Mouse (Mus musculus): ENCODE results near the gene Rgs19. TPM values are rescaled to one million over a fixed set of nuclear protein-coding genes. Genes with fewer than 3 reads are reported as not detected.

Gene Rgs19
- polyA plus RNA-seq, 1 experiment = 38.7 TPM

DNA sequence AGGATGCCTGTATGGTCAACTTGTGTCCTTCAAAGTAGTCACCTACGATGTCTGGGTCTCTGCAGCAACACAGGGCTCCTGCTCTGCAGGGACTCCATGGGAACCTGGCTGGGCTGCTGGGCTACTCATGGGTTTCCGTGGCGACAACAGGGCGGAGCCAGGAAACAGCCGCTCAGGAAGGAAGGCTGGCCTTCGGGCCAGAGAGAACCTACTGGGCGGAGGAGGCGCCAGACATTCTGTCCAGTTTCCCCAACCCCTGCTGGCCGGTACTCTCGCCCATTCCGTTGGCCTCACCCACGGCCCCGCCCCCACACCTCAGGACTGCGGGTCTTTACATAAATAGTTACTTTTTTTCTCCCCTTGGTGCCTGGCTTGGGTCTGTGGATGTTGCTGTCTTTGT is 18.3 kb downstream of the Rgs19 start:
- TF ChIP-seq GATA1 (IDR thresholded peaks at IDR 0.05; ENCODE audit: borderline replicate concordance, low read length) (no peak), FLI1 (IDR thresholded peaks at IDR 0.05; ENCODE audit: low read length) (no peak)

GRCm38 (mm10) chr2:181674934-181675333 is 18.8 kb downstream of the Rgs19 start:
- Histone ChIP-seq H3K36me3 (replicated peaks; ENCODE audit: low read length) (no peaks in the 10 kb centered on the region), H3K9me3 (peaks cover 8% of the 10 kb centered on the region; the same call in 1 of the 2 replicates), H3K4me3 (replicated peaks) (no peak overlapping the region), H3K4me1 (peaks cover 90% of the 10 kb centered on the region), H3K27me3 (replicated peaks) (peaks cover 51% of the 10 kb centered on the region)
- TF ChIP-seq GATA1 (IDR thresholded peaks at IDR 0.05; ENCODE audit: borderline replicate concordance, low read length) (no peak), FLI1 (IDR thresholded peaks at IDR 0.05; ENCODE audit: low read length) (no peak)

More for the DNA sequence above, 18.3 kb downstream of the Rgs19 start:
- Histone ChIP-seq H3K36me3 (replicated peaks; ENCODE audit: low read length) (no peaks in the 10 kb centered on the region), H3K4me1 (peaks cover 90% of the 10 kb centered on the region), H3K27me3 (replicated peaks) (peaks cover 47% of the 10 kb centered on the region), H3K9me3 (peaks cover 2% of the 10 kb centered on the region; the same call in 1 of the 2 replicates), H3K4me3 (replicated peaks) (peak overlapping the region; percentile 86)

- Histone ChIP-seq H3K27me3 (replicated peaks) (peaks cover 64% of the 10 kb centered on the region), H3K4me1 (peaks cover 77% of the 10 kb centered on the region), H3K9me3 (peaks cover 8% of the 10 kb centered on the region; the same call in 1 of the 2 replicates), H3K36me3 (replicated peaks; ENCODE audit: low read length) (no peaks in the 10 kb centered on the region), H3K4me3 (replicated peaks) (no peak overlapping the region)
- TF ChIP-seq GATA1 (IDR thresholded peaks at IDR 0.05; ENCODE audit: borderline replicate concordance, low read length) (no peak), FLI1 (IDR thresholded peaks at IDR 0.05; ENCODE audit: low read length) (no peak)
These were observed 20.3 kb downstream of the Rgs19 start for GRCm38 (mm10) chr2:181673501-181673900.

- Histone ChIP-seq H3K9me3 (peaks cover 11% of the 10 kb centered on the region), H3K4me3 (replicated peaks) (no peak overlapping the region), H3K27me3 (replicated peaks) (peaks cover 72% of the 10 kb centered on the region), H3K4me1 (peaks cover 62% of the 10 kb centered on the region), H3K36me3 (replicated peaks; ENCODE audit: low read length) (no peaks in the 10 kb centered on the region)
- no peak for TF ChIP-seq FLI1 (IDR thresholded peaks at IDR 0.05; ENCODE audit: low read length)
- TF ChIP-seq GATA1 (IDR thresholded peaks at IDR 0.05; ENCODE audit: borderline replicate concordance, low read length) = no peak
These were observed 21.8 kb downstream of the Rgs19 start for GRCm38 (mm10) chr2:181671984-181672383.

GRCm38 (mm10) chr2:181671326-181671725 is 22.5 kb downstream of the Rgs19 start, which contains the start of gene Sox18:
Gene Sox18 (minus strand): TSS chr2:181671640.
- H3K27me3 ChIP-seq (replicated peaks) = peaks cover 72% of the 10 kb centered on the region
- peaks cover 14% of the 10 kb centered on the region for H3K9me3 ChIP-seq
- no peaks in the 10 kb centered on the region for H3K36me3 ChIP-seq (replicated peaks; ENCODE audit: low read length)
- TF ChIP-seq FLI1 (IDR thresholded peaks at IDR 0.05; ENCODE audit: low read length) = no peak
- TF ChIP-seq GATA1 (IDR thresholded peaks at IDR 0.05; ENCODE audit: borderline replicate concordance, low read length) = no peak
- H3K4me1 ChIP-seq = peaks cover 55% of the 10 kb centered on the region
- peak within 1 kb of the TSS; percentile 81 for H3K4me3 ChIP-seq (replicated peaks)

DNA sequence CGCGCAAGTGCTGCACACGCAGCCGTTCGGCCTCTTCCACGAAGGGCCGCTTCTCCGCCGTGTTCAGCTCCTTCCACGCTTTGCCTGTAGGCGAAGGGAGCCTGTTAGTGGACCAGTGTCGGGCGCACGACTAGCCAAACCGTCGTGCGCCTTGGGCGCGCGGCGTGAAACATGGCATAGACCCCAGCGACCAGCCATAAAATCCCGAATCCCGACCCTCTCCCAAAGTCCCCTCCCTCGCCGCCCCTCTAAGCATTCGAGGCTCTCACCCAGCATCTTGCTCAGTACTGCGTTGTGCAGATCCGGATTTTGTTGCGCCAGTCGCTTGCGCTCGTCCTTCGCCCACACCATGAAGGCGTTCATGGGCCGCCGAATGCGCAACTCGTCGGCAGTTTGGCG is 22.9 kb downstream of the Rgs19 start:
- TF ChIP-seq FLI1 (IDR thresholded peaks at IDR 0.05; ENCODE audit: low read length) (no peak), GATA1 (IDR thresholded peaks at IDR 0.05; ENCODE audit: borderline replicate concordance, low read length) (no peak)
- Histone ChIP-seq H3K4me3 (replicated peaks) (peak overlapping the region; percentile 81), H3K36me3 (replicated peaks; ENCODE audit: low read length) (no peaks in the 10 kb centered on the region), H3K9me3 (peaks cover 14% of the 10 kb centered on the region), H3K27me3 (replicated peaks) (peaks cover 72% of the 10 kb centered on the region), H3K4me1 (peaks cover 51% of the 10 kb centered on the region)

DNA sequence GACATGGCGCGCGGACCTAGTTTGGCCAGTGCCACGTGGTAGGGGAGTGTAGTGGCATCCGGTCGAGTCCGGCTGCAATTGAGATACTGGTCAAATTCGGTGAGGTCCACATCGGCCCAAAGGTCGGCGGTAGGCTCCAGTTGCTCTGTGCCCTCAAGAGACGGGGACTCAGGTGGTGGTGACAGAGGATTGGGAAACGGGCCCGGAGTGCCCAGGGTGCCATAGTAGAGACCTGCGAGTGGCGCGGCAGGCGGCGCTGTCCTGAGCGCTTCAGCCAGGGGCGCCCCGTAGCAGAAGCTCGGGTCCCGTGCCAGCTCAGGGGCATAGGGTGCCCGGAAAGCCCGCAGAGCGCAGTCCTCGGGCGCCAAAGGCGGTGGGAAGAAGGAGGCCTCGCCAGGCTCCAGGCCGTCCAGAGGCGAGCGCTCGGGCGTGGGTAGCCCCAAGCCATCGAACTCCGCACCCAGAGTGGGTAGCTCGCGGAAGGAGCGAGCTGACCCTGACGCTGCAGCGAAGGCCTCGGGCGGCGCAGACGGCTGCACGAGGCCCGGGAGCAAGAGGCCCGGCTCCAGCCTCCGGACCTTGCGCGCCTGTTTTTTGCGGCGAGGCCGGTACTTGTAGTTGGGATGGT is 23.4 kb downstream of the Rgs19 start:
- TF ChIP-seq FLI1 (IDR thresholded peaks at IDR 0.05; ENCODE audit: low read length) (no peak), GATA1 (IDR thresholded peaks at IDR 0.05; ENCODE audit: borderline replicate concordance, low read length) (no peak)
- Histone ChIP-seq H3K4me3 (replicated peaks) (peak overlapping the region; percentile 53), H3K27me3 (replicated peaks) (peaks cover 72% of the 10 kb centered on the region)

DNA sequence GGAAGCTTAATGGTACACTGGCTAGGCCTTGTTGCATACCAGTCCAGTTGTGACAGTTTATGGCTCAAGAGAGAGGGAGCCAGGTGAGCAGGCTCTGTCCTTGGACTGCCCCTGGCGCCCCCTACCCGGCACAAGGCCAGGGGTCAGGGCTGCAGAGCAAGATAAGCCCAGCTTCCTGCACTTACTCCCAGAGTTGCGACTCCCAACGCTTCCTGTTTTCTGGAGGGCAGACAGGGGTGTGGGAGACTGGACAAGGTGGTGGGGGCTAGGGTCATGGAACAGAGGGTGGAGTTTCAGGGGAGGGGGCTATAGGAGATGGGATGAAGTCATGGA is 30.5 kb downstream of the Rgs19 start:
- Histone ChIP-seq H3K4me3 (replicated peaks) (peak overlapping the region; percentile 34), H3K27me3 (replicated peaks) (peaks cover 6% of the 10 kb centered on the region), H3K9me3 (peaks cover 6% of the 10 kb centered on the region), H3K36me3 (replicated peaks; ENCODE audit: low read length) (peaks cover 5% of the 10 kb centered on the region), H3K4me1 (peaks cover 57% of the 10 kb centered on the region)
- TF ChIP-seq GATA1 (IDR thresholded peaks at IDR 0.05; ENCODE audit: borderline replicate concordance, low read length) (no peak), FLI1 (IDR thresholded peaks at IDR 0.05; ENCODE audit: low read length) (no peak)

More for the DNA sequence above, 23.4 kb downstream of the Rgs19 start:
- Histone ChIP-seq H3K4me1 (peaks cover 46% of the 10 kb centered on the region), H3K9me3 (peaks cover 14% of the 10 kb centered on the region), H3K36me3 (replicated peaks; ENCODE audit: low read length) (no peaks in the 10 kb centered on the region)

DNA sequence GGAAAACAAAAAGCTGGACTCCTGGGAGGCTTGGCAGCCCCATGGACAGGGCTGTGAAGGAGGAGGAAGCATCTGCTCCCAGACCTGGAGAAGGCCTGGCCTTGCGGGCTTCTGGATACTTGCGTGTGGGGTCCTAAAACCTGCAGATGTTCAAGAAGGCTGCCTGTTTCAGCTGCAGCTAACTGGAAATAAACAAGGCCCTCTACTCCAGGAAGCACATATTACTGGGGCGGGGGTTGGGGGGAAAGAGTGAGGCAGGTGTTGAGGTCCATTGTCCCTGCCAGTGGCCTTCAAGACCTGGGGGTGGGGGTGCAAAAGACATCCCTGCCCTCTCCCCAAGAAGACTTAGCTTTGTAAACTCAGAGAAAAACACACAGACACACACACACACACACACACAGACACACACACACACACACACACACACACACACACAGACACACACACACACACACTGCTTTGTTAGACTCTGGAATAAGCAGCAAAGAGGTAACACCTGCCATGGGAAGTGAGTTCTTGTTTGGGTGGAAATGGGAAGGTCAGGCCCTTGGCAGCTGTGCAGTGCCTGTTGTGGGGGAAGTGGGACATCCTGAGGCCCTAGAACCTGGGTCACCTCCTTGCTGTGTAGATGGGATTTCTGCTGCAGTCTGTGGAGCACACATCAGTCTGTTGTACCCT is 31.0 kb downstream of the Rgs19 start:
- Histone ChIP-seq H3K4me1 (peaks cover 62% of the 10 kb centered on the region), H3K27me3 (replicated peaks) (peaks cover under 1% of the 10 kb centered on the region), H3K36me3 (replicated peaks; ENCODE audit: low read length) (peaks cover 10% of the 10 kb centered on the region), H3K4me3 (replicated peaks) (peak overlapping the region; percentile 34), H3K9me3 (peaks cover 6% of the 10 kb centered on the region)
- TF ChIP-seq FLI1 (IDR thresholded peaks at IDR 0.05; ENCODE audit: low read length) (no peak), GATA1 (IDR thresholded peaks at IDR 0.05; ENCODE audit: borderline replicate concordance, low read length) (no peak)

DNA sequence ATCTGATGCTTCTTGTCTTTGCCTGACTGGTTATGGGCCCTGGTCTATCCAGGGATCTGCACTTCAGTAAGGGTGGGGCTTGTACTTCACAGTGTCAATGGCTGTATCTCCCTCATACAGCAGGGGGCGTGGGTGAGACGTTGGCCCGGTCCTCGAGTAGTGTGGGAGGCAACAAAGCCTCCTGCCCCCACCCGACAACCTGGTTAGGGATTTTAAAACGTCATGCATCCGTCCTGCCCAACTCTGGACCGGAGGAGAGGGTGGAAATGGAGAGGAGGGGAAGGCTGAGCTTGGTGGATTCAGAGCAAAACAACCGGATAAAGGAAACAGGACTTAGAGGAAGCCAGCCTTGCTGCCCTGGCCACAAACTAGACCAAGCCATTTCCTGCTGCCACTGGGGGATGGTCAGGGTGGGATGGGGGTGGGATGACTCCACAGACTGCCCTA is 34.1 kb downstream of the Rgs19 start:
- no peaks in the 10 kb centered on the region for H3K9me3 ChIP-seq
- TF ChIP-seq FLI1 (IDR thresholded peaks at IDR 0.05; ENCODE audit: low read length) (no peak), GATA1 (IDR thresholded peaks at IDR 0.05; ENCODE audit: borderline replicate concordance, low read length) (no peak)
- H3K36me3 ChIP-seq (replicated peaks; ENCODE audit: low read length) = peaks cover 42% of the 10 kb centered on the region
- no peaks in the 10 kb centered on the region for H3K27me3 ChIP-seq (replicated peaks)
- peaks cover 78% of the 10 kb centered on the region for H3K4me1 ChIP-seq
- peak overlapping the region; percentile 85 for H3K4me3 ChIP-seq (replicated peaks)

Data from megakaryocyte, embryonic 14.5 days (primary cell).